Mouse (Mus musculus): ENCODE results near the gene Pla2g16.

- TF ChIP-seq CTCF (IDR thresholded peaks at IDR 0.05; ENCODE audit: low read depth) (no peak), EP300 (optimal IDR thresholded peaks at IDR 0.05) (no peak)
Measured at GRCm38 (mm10) chr19:7561456-7561855, 4.2 kb downstream of the Pla2g16 start.
